Mouse (Mus musculus) bone marrow macrophage, adult 2 months (primary cell): ENCODE measurements around the gene Gm49395. TPM values are rescaled to one million over a fixed set of nuclear protein-coding genes. Genes with fewer than 3 reads are reported as not detected.

ENCODE experiments used
- H3K27ac ChIP-seq: 2 replicates; pipeline ENCODE4 v1.5.1; 2012; ENCODE audit warnings: low read depth, low read length; ENCODE audit not compliant: insufficient read depth
- H3K4me1 ChIP-seq: 2 replicates; pipeline ENCODE4 v1.6.1; 2012; ENCODE audit warnings: low read length; ENCODE audit not compliant: control insufficient read depth, insufficient read depth
- H3K4me3 ChIP-seq: 2 replicates; pipeline ENCODE4 v1.5.1; 2012; ENCODE audit warnings: mild to moderate bottlenecking, low read length, moderate library complexity; ENCODE audit not compliant: insufficient read depth
- CTCF ChIP-seq: IDR thresholded peaks from 2 replicates; pipeline ENCODE4 v1.5.1; 2012; ENCODE audit warnings: low read depth, mild to moderate bottlenecking, low read length, moderate library complexity
- POLR2A ChIP-seq: IDR thresholded peaks from 2 replicates; pipeline ENCODE4 v1.6.1; 2012; ENCODE audit warnings: mild to moderate bottlenecking, low read depth, low read length, borderline replicate concordance
- polyA plus RNA-seq: library from polyadenylated mRNA; stranded (reverse); fragments of >200 nt; gene quantifications from 2 replicates; pipeline ENCODE4 v1.2.4, GENCODE M21; 2012; ENCODE audit not compliant: missing spikeins, insufficient read depth, insufficient read length

The Gm49395 gene
- polyA plus RNA-seq, 1 experiment, result not detected

- H3K4me1 ChIP-seq, result no peaks in the 10 kb centered on the region
- no peak for TF ChIP-seq CTCF
- TF ChIP-seq POLR2A, result no peak
- no peak overlapping the region for H3K4me3 ChIP-seq
- H3K27ac ChIP-seq, result no peak overlapping the region
Measured at GRCm38 (mm10) chr13:114999582-114999981, 102.1 kb downstream of the Gm49395 start.

- no peak for TF ChIP-seq POLR2A
- no peak for TF ChIP-seq CTCF
- Histone ChIP-seq H3K4me1 (no peaks in the 10 kb centered on the region), H3K27ac (no peak overlapping the region), H3K4me3 (no peak overlapping the region)
Measured at GRCm38 (mm10) chr13:114998100-114998499, 103.6 kb downstream of the Gm49395 start.

- Histone ChIP-seq H3K27ac (no peak overlapping the region), H3K4me3 (no peak overlapping the region), H3K4me1 (no peaks in the 10 kb centered on the region)
- TF ChIP-seq POLR2A, result no peak
- TF ChIP-seq CTCF, result no peak
Measured at GRCm38 (mm10) chr13:114992260-114993014, 109.3 kb downstream of the Gm49395 start.

- H3K4me1 ChIP-seq, result no peaks in the 10 kb centered on the region
- no peak overlapping the region for H3K27ac ChIP-seq
- H3K4me3 ChIP-seq, result no peak overlapping the region
- no peak for TF ChIP-seq CTCF
- TF ChIP-seq POLR2A, result no peak
Measured at GRCm38 (mm10) chr13:114987668-114988067, 114.1 kb downstream of the Gm49395 start.

GRCm38 (mm10) chr13:114987161-114987560 is 114.6 kb downstream of the Gm49395 start:
- Histone ChIP-seq H3K4me3 (no peak overlapping the region), H3K4me1 (no peaks in the 10 kb centered on the region), H3K27ac (no peak overlapping the region)
- TF ChIP-seq POLR2A, result no peak
- no peak for TF ChIP-seq CTCF

Other genes with a start within 250 kb of the Gm49395 start
- gene Itga2, start 169.8 kb downstream of the Gm49395 start, polyA plus RNA-seq, result not detected in 2 replicates
- 7.7 and 8.4 TPM in 2 replicates for gene Pelo, start 11.7 kb downstream of the Gm49395 start, polyA plus RNA-seq
- gene Itga1, start within 50 bp of the Gm49395 start, polyA plus RNA-seq, result 0.89 and 0.95 TPM in 2 replicates